Mouse (Mus musculus) small intestine, adult 2 months (tissue): ENCODE measurements around the gene App. TPM values are rescaled to one million over a fixed set of nuclear protein-coding genes. Genes with fewer than 3 reads are reported as not detected.

ENCODE experiments used
- H3K27ac ChIP-seq: fragments of 200-500 bp; 2 replicates; pipeline ENCODE4 v1.5.1; 2012; ENCODE audit warnings: low read depth, low read length, control low read depth, inconsistent platforms; ENCODE audit not compliant: insufficient read depth
- H3K27me3 ChIP-seq: fragments of 200-500 bp; 2 replicates; pipeline ENCODE4 v1.6.1; 2012; ENCODE audit warnings: mild to moderate bottlenecking, moderate library complexity, low read length, inconsistent platforms; ENCODE audit not compliant: control insufficient read depth, insufficient read depth
- H3K36me3 ChIP-seq: fragments of 200-500 bp; 2 replicates; pipeline ENCODE4 v1.6.1; 2012; ENCODE audit warnings: mild to moderate bottlenecking, low read length, control low read depth, inconsistent platforms; ENCODE audit not compliant: control insufficient read depth, insufficient read depth
- H3K4me1 ChIP-seq: fragments of 200-500 bp; 2 replicates; pipeline ENCODE4 v1.6.1; 2012; ENCODE audit warnings: low read length, inconsistent platforms, mixed read lengths; ENCODE audit not compliant: control insufficient read depth, insufficient read depth, insufficient read length
- H3K4me3 ChIP-seq: fragments of 200-500 bp; 2 replicates; pipeline ENCODE4 v1.5.1; 2012; ENCODE audit warnings: low read depth, mild to moderate bottlenecking, control low read depth, inconsistent platforms, low read length, moderate library complexity
- CTCF ChIP-seq: fragments of 200-500 bp; IDR thresholded peaks from 2 replicates; pipeline ENCODE4 v1.5.1; 2012; ENCODE audit warnings: low read depth, mild to moderate bottlenecking, control low read depth, inconsistent platforms, low read length, moderate library complexity, mixed read lengths; ENCODE audit not compliant: insufficient replicate concordance, insufficient read length; ENCODE audit errors: extremely low read depth
- POLR2A ChIP-seq: fragments of 200-500 bp; IDR thresholded peaks from 2 replicates; pipeline ENCODE4 v1.6.1; 2012; ENCODE audit warnings: low read depth, mild to moderate bottlenecking, control low read depth, inconsistent platforms, low read length, moderate library complexity
- WGBS: fragments of 180-500 bp; shearing (Covaris S2); methylation state at CpG from one replicate; pipeline ENCODE4 v1.1.7; 2018; 5-methylcytosine and 5-hydroxymethylcytosine counted together
- polyA plus RNA-seq: library from polyadenylated mRNA; depleted of rRNA; stranded (reverse); fragments of >200 nt; gene quantifications from 2 replicates; pipeline ENCODE4 v1.2.3, GENCODE M21; 2012

Gene App
- polyA plus RNA-seq, 1 experiment, result 387 TPM

DNA sequence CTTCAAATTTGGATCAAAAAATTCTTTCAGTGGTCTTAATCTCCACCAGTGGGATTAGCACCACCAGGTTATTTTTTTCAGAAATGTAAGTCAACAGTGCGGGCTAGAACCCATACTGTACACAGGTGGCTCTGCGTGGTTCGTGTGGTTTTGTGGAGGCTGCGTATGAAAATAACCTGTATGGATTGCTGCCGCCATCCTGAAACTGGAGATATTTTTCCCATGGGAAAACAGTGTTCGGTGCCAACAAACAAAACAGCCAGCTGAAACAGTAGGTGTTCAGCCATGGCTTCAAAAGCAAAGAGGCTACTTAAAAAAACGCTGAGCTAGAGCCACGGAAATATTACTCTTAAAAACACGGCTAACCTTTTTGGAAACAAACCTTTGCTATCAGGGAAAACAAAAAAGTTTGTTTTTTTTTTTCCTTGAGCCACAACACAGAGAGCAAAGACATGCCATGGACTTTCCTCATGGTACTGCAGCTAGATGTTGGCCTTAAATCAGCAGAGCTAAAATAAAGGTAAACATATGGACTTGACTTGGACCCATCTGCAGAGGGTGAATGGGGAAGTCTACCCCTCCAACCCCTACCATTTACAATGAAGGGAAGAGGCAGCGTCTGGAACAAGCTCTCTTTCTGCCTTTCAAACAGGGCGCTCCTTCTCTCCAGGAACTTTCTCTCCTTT is 45.8 kb downstream of the App start:
- Histone ChIP-seq H3K36me3 (no peaks in the 10 kb centered on the region), H3K27ac (no peak overlapping the region), H3K4me3 (no peak overlapping the region), H3K4me1 (peaks cover 25% of the 10 kb centered on the region; the same call in 1 of the 2 replicates), H3K27me3 (no peaks in the 10 kb centered on the region)
- TF ChIP-seq POLR2A, result no peak
- no peak for TF ChIP-seq CTCF
- 62% methylated on average over 11 of the region's 11 CpGs for WGBS

DNA sequence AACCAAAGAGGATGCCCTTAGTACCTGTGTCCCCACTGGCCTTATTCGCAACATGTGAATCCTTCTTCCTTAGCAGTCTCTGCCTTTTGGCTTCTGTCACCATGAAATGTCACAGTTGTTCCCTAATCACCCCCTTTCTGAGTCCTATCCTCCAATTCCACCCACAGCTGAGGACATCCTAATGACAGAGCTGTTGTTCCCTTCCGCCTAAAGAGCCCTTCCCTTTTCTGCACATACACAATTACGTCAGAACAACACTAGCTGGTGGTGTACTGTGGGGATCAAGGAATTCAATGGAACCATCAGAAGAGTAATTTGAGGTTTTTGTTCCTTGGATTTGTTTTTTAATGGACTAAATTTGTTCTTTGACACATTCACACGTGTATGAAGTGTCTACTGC is 48.9 kb downstream of the App start:
- TF ChIP-seq POLR2A, result no peak
- no peak for TF ChIP-seq CTCF
- Histone ChIP-seq H3K36me3 (no peaks in the 10 kb centered on the region), H3K4me1 (peaks cover 13% of the 10 kb centered on the region; the same call in 1 of the 2 replicates), H3K27me3 (no peaks in the 10 kb centered on the region), H3K27ac (no peak overlapping the region), H3K4me3 (no peak overlapping the region)
- WGBS, result 90% methylated on average over 4 of the region's 4 CpGs

DNA sequence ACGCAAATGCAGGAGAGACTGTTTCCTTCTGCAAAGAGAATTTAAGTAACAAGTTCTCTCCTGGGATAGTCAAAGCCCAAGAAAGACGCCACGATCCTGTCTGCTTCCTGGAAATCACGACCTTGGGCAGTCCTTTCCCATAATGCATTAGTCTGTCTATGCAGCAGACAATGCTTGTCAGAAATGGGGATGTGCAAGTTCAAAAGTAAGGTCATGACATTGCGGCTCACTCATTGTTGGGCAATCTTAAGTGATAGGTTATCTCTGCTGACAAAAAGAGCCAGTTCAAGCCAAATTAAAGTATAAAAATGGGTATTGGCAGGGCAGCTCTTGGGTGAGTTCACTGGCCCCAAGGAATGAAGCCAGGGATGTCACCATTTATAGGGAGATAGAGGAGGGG is 51.6 kb downstream of the App start:
- TF ChIP-seq CTCF (no peak), POLR2A (no peak)
- Histone ChIP-seq H3K36me3 (peaks cover 1% of the 10 kb centered on the region; the same call in 1 of the 2 replicates), H3K4me3 (no peak overlapping the region), H3K4me1 (no peaks in the 10 kb centered on the region), H3K27me3 (no peaks in the 10 kb centered on the region), H3K27ac (no peak overlapping the region)
- 64% methylated on average over 5 of the region's 5 CpGs for WGBS

DNA sequence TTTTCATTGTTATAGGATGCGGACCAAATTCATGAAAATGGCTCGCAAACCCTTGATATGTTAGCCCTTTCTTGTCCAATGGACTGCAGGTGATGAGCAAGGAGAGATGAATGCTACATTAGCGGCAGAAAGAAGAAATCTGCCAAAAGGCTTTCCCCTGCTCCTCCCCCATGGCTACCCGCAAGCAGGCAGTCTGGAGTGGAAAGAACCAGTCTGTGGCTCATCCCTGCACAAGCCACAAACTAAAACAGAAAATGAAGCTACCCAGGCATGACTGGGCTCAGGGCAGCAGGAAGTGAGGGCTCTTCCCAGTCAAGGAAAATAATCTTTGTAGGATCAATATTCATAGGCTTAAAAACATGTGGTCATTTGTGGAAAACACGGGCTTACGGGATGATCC is 54.6 kb downstream of the App start:
- 93% methylated on average over 6 of the region's 6 CpGs for WGBS
- Histone ChIP-seq H3K27me3 (no peaks in the 10 kb centered on the region), H3K36me3 (peaks cover 1% of the 10 kb centered on the region; the same call in 1 of the 2 replicates), H3K27ac (no peak overlapping the region), H3K4me1 (peaks cover under 1% of the 10 kb centered on the region; the same call in 1 of the 2 replicates), H3K4me3 (no peak overlapping the region)
- TF ChIP-seq CTCF, result no peak
- no peak for TF ChIP-seq POLR2A

DNA sequence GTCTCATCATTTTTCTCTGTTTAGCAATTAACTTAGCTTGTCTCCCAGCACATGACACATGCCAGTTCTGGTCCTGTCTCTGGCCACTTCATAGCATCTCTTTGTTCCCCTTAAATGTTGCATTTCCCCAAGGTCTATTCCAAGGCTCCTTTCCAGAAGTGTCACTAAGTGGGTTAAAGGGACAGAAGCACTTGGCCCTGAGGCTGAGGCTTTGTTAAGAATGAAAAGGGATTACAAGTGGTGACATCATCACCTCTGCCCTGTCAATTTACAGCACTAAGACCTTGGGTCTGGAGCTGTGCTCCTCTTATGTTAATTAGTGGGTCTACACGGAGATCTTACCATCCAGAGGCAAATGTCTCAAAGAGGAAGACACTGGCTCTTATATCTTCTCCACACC is 56.0 kb downstream of the App start:
- peaks cover 2% of the 10 kb centered on the region; the same call in 1 of the 2 replicates for H3K4me1 ChIP-seq
- no peak overlapping the region for H3K4me3 ChIP-seq
- TF ChIP-seq CTCF (no peak), POLR2A (no peak)
- no peak overlapping the region for H3K27ac ChIP-seq
- H3K36me3 ChIP-seq, result peaks cover 1% of the 10 kb centered on the region; the same call in 1 of the 2 replicates
- no peaks in the 10 kb centered on the region for H3K27me3 ChIP-seq
- WGBS, result 76% methylated on average over 1 of the region's 1 CpGs

DNA sequence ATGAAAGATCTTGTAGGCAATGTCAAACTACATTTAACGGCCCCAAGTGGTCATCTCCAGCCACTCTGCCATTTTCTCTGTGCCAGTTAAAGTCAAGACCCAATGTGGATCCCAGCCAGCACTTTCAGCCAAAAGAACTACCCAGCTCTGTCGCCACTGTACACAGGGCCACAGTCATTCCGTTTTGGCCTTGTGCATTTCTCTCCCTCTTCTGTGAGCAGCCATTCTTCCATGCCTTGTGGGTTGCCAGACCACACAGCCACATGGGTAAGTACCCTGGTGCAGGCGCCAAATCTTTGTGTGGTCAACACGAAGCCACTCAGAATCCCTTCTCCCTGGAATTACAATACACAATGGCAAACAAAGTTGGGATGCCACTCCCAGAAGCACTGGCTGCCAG is 57.7 kb downstream of the App start:
- H3K4me3 ChIP-seq, result no peak overlapping the region
- no peak overlapping the region for H3K27ac ChIP-seq
- no peak for TF ChIP-seq POLR2A
- TF ChIP-seq CTCF, result no peak
- peaks cover 2% of the 10 kb centered on the region; the same call in 1 of the 2 replicates for H3K4me1 ChIP-seq
- peaks cover 1% of the 10 kb centered on the region; the same call in 1 of the 2 replicates for H3K36me3 ChIP-seq
- no peaks in the 10 kb centered on the region for H3K27me3 ChIP-seq
- WGBS, result 84% methylated on average over 5 of the region's 5 CpGs

DNA sequence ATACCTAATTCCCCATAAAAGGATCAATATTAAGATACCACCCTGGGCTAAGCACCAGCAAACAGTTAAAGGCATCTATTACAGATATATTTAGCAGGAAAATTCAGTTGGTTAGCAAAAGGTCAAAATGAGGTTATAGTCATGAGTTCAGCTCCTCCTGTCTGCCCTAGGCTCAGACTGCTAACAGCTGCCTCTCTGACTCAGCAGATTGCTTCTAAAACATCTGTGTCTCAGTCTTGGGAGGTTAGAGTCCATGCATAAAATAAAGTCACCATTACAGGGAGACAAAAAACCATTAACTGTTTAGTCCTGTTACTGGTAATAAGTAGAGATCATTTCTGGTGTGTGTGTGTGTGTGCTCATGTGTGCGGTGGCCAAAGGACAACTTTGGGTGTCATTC is 58.8 kb downstream of the App start:
- Histone ChIP-seq H3K27me3 (no peaks in the 10 kb centered on the region), H3K4me3 (no peak overlapping the region), H3K36me3 (peaks cover 1% of the 10 kb centered on the region; the same call in 1 of the 2 replicates), H3K4me1 (peaks cover 2% of the 10 kb centered on the region; the same call in 1 of the 2 replicates), H3K27ac (no peak overlapping the region)
- TF ChIP-seq POLR2A (no peak), CTCF (no peak)
- WGBS, result 88% methylated on average over 1 of the region's 1 CpGs
